Mouse (Mus musculus): ENCODE measurements at regions not wholly inside any gene's neighbourhood (a gene's known extent, or its start where the extent isn't known, plus 50 kb on each side); places are given as distances from the start of the nearest gene placed in this dataset.

- Histone ChIP-seq H3K36me3 (replicated peaks in 1 of 2; ENCODE audit: control insufficient read depth in 1 of 2, insufficient read depth in 1 of 2, low read length in 1 of 2) (no peaks in the 10 kb centered on the region), H3K4me3 (replicated peaks in 1 of 3; ENCODE audit: low read depth in 2 of 3, low read length in 2 of 3, poor library complexity in 1 of 3) (no peak overlapping the region), H3K4me2 (ENCODE audit: insufficient read depth, low read depth, poor library complexity, severe bottlenecking) (no peak overlapping the region), H3K9ac (ENCODE audit: insufficient read depth, low read depth) (no peak overlapping the region), H3K27me3 (replicated peaks) (no peaks in the 10 kb centered on the region), H3K9me3 (replicated peaks; ENCODE audit: low read length) (no peaks in the 10 kb centered on the region), H3K4me1 (ENCODE audit: control insufficient read depth in 1 of 2, insufficient read depth in 2 of 2) (no peaks in the 10 kb centered on the region), H3K27ac (ENCODE audit: insufficient read depth, low read depth) (no peak overlapping the region), H3K79me2 (replicated peaks; ENCODE audit: control insufficient read depth, extremely low read depth, insufficient read depth, poor library complexity, severe bottlenecking) (no peaks in the 10 kb centered on the region)
- in situ Hi-C loops (cut with MboI; ENCODE audit: low pct_ligation_motif_present, low pct_unique_long_range_greater_than_20kb, low sequenced_read_pairs) (no loop called here), dilution Hi-C loops (cut with MboI; ENCODE audit: extremely low pct_ligation_motif_present, extremely low pct_unique_long_range_greater_than_20kb, low sequenced_read_pairs) (no loop called here)
- TF ChIP-seq USF2 (conservative IDR thresholded peaks at IDR 0.05; ENCODE audit: low read depth, low read length) (no peak), MYC (IDR thresholded peaks at IDR 0.05; ENCODE audit: low read depth, low read length) (no peak), ZNF384 (IDR thresholded peaks at IDR 0.05; ENCODE audit: low read depth, low read length) (no peak)
- no peak for DNase-seq (ENCODE audit: extremely low read depth)
These were observed 379.7 kb upstream of the Adamts5 start for GRCm38 (mm10) chr16:86281326-86281725.

- Histone ChIP-seq H3K4me1 (ENCODE audit: control insufficient read depth in 1 of 2, insufficient read depth in 2 of 2) (no peaks in the 10 kb centered on the region), H3K9me3 (replicated peaks; ENCODE audit: low read length) (no peaks in the 10 kb centered on the region), H3K4me3 (replicated peaks in 1 of 3; ENCODE audit: low read depth in 2 of 3, low read length in 2 of 3, poor library complexity in 1 of 3) (no peak overlapping the region), H3K27ac (ENCODE audit: insufficient read depth, low read depth) (no peak overlapping the region), H3K9ac (ENCODE audit: insufficient read depth, low read depth) (no peak overlapping the region), H3K4me2 (ENCODE audit: insufficient read depth, low read depth, poor library complexity, severe bottlenecking) (no peak overlapping the region), H3K36me3 (replicated peaks in 1 of 2; ENCODE audit: control insufficient read depth in 1 of 2, insufficient read depth in 1 of 2, low read length in 1 of 2) (no peaks in the 10 kb centered on the region), H3K79me2 (replicated peaks; ENCODE audit: control insufficient read depth, extremely low read depth, insufficient read depth, poor library complexity, severe bottlenecking) (no peaks in the 10 kb centered on the region), H3K27me3 (replicated peaks) (no peaks in the 10 kb centered on the region)
- TF ChIP-seq ZMIZ1 (IDR thresholded peaks at IDR 0.05; ENCODE audit: low read depth, low read length) (no peak), SMC3 (IDR thresholded peaks at IDR 0.05; ENCODE audit: low read depth, low read length) (no peak), POLR2AphosphoS2 (IDR thresholded peaks at IDR 0.05; ENCODE audit: low read depth, low read length) (no peak), TBP (conservative IDR thresholded peaks at IDR 0.05; ENCODE audit: low read depth, low read length) (no peak), NELFE (IDR thresholded peaks at IDR 0.05; ENCODE audit: low read depth, low read length) (no peak), MXI1 (IDR thresholded peaks at IDR 0.05; ENCODE audit: low read depth, low read length) (no peak), BHLHE40 (IDR thresholded peaks at IDR 0.05; ENCODE audit: low read depth, low read length) (no peak), NRF1 (IDR thresholded peaks at IDR 0.05; ENCODE audit: low read depth, low read length) (no peak), IRF4 (IDR thresholded peaks at IDR 0.05; ENCODE audit: low read depth, low read length) (no peak), UBTF (IDR thresholded peaks at IDR 0.05; ENCODE audit: low read depth, low read length) (no peak)
- dilution Hi-C loops (cut with MboI; ENCODE audit: extremely low pct_ligation_motif_present, extremely low pct_unique_long_range_greater_than_20kb, low sequenced_read_pairs): no loop called here
- in situ Hi-C loops (cut with MboI; ENCODE audit: low pct_ligation_motif_present, low pct_unique_long_range_greater_than_20kb, low sequenced_read_pairs): no loop called here
- DNase-seq (ENCODE audit: extremely low read depth): no peak
These were observed 375.4 kb upstream of the Adamts5 start for GRCm38 (mm10) chr16:86277031-86277430.

- Histone ChIP-seq H3K36me3 (replicated peaks in 1 of 2; ENCODE audit: control insufficient read depth in 1 of 2, insufficient read depth in 1 of 2, low read length in 1 of 2) (no peaks in the 10 kb centered on the region), H3K4me3 (replicated peaks in 1 of 3; ENCODE audit: low read depth in 2 of 3, low read length in 2 of 3, poor library complexity in 1 of 3) (no peak overlapping the region), H3K27ac (ENCODE audit: insufficient read depth, low read depth) (no peak overlapping the region), H3K9me3 (replicated peaks; ENCODE audit: low read length) (no peaks in the 10 kb centered on the region), H3K4me1 (ENCODE audit: control insufficient read depth in 1 of 2, insufficient read depth in 2 of 2) (no peaks in the 10 kb centered on the region), H3K9ac (ENCODE audit: insufficient read depth, low read depth) (no peak overlapping the region), H3K4me2 (ENCODE audit: insufficient read depth, low read depth, poor library complexity, severe bottlenecking) (no peak overlapping the region), H3K27me3 (replicated peaks) (no peaks in the 10 kb centered on the region), H3K79me2 (replicated peaks; ENCODE audit: control insufficient read depth, extremely low read depth, insufficient read depth, poor library complexity, severe bottlenecking) (no peaks in the 10 kb centered on the region)
- in situ Hi-C loops (cut with MboI; ENCODE audit: low pct_ligation_motif_present, low pct_unique_long_range_greater_than_20kb, low sequenced_read_pairs) (no loop called here), dilution Hi-C loops (cut with MboI; ENCODE audit: extremely low pct_ligation_motif_present, extremely low pct_unique_long_range_greater_than_20kb, low sequenced_read_pairs) (no loop called here)
- TF ChIP-seq ELF1 (IDR thresholded peaks at IDR 0.05; ENCODE audit: low read depth, low read length): no peak
- TF ChIP-seq SMC3 (IDR thresholded peaks at IDR 0.05; ENCODE audit: low read depth, low read length): no peak
- no peak for TF ChIP-seq USF1 (IDR thresholded peaks at IDR 0.05; ENCODE audit: low read depth, low read length)
- no peak for TF ChIP-seq USF2 (conservative IDR thresholded peaks at IDR 0.05; ENCODE audit: low read depth, low read length)
- no peak for DNase-seq (ENCODE audit: extremely low read depth)
These were observed 360.0 kb upstream of the Adamts5 start for GRCm38 (mm10) chr16:86261612-86262011.

Measured in CH12.LX (cell line).